Mouse (Mus musculus) forebrain, embryonic 10.5 days (tissue): ENCODE results near the gene Fbxo48. TPM values are rescaled to one million over a fixed set of nuclear protein-coding genes. Genes with fewer than 3 reads are reported as not detected.
A peak's percentile ranks its signal among the peaks of the same experiment; 100 is the strongest.

ENCODE experiments used
- DNase-seq: peaks from one replicate; pipeline ENCODE4 v3.0.0-alpha.2; 2017; ENCODE audit warnings: low spot score; ENCODE audit errors: extremely low spot score
- H3K27ac ChIP-seq: fragments of 300-500 bp; sonication (generic); 2 replicates; pipeline ENCODE4 v1.5.1; 2016; ENCODE audit warnings: mild to moderate bottlenecking
- H3K27me3 ChIP-seq: fragments of 300-500 bp; sonication (generic); 2 replicates; pipeline ENCODE4 v1.6.1; 2016; ENCODE audit warnings: mild to moderate bottlenecking; ENCODE audit not compliant: poor library complexity, severe bottlenecking
- H3K36me3 ChIP-seq: fragments of 300-500 bp; sonication (generic); replicated peaks from 2 replicates; pipeline ENCODE4 v1.6.1; 2016; ENCODE audit warnings: mild to moderate bottlenecking, moderate library complexity
- H3K4me1 ChIP-seq: fragments of 300-500 bp; sonication (generic); 2 replicates; pipeline ENCODE4 v1.6.1; 2016
- H3K4me3 ChIP-seq: fragments of 300-500 bp; sonication (generic); 2 replicates; pipeline ENCODE4 v1.5.1; 2016; ENCODE audit warnings: mild to moderate bottlenecking, moderate library complexity
- H3K9me3 ChIP-seq: fragments of 300-500 bp; sonication (generic); 2 replicates; pipeline ENCODE4 v1.6.1; 2016; ENCODE audit warnings: mild to moderate bottlenecking, moderate library complexity
- WGBS: fragments of 180-500 bp; shearing (Covaris S2); methylation state at CpG from one replicate; pipeline ENCODE4 v1.1.7; 2016; 5-methylcytosine and 5-hydroxymethylcytosine counted together
- polyA plus RNA-seq: library from polyadenylated mRNA; unstranded; fragments of >200 nt; fragmentation: Nextera tagmentation; extraction: Ambion mirVana; gene quantifications from 2 replicates; pipeline ENCODE4 v1.2.1, GENCODE M21; 2016

Gene Fbxo48
- polyA plus RNA-seq, 1 experiment from 2014 or later: 2.2 TPM

DNA sequence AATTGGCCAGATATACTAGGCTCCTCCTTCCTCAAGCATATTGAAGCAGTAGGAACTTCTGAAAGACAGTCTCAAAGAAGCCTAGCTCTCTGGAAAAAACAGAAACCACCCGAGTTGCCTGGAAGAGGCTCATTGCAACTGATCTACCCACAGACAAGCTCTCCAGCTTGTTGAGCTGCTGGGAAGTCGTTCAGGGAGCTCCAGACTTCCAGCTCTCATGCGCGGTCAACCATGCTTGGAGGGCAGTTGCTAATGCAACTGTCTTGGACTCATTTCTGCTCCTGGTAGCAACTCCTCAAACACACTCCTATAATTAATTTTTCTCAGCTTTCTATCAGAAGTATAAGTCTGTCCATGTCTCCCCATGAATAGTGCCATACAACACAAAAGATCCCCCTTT lies 8.2 kb upstream of the Fbxo48 start:
- Histone ChIP-seq H3K4me3 (no peak overlapping the region), H3K27me3 (no peaks in the 10 kb centered on the region), H3K4me1 (peaks cover 4% of the 10 kb centered on the region; the same call in 1 of the 2 replicates), H3K36me3 (no peaks in the 10 kb centered on the region; the same call in 1 of the 2 replicates), H3K9me3 (no peaks in the 10 kb centered on the region), H3K27ac (no peak overlapping the region)
- no peak for DNase-seq
- 89% methylated on average over 4 of the region's 4 CpGs for WGBS

DNA sequence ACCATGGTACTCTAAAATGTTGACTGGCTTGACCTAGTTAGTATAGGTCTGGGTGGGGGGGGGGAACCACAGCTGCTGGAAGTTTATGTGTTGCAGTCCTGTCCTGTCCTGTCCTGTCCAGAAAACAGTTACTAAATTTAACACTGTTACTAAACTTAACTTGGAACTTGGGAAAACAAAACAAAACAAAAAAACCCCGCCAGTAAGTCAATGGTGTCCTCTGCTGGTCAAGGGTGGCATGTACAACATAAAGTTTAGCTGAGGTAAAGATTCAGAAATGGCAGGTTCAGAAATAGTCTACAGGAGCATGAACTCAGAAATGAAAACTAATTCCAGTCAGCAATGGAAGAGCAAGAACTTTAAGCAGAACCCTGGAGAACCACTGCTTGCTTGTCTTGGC lies 2.4 kb upstream of the Fbxo48 start:
- no peak overlapping the region for H3K4me3 ChIP-seq
- H3K4me1 ChIP-seq: peaks cover 21% of the 10 kb centered on the region
- peaks cover 11% of the 10 kb centered on the region for H3K36me3 ChIP-seq
- no peaks in the 10 kb centered on the region for H3K9me3 ChIP-seq
- WGBS: 44% methylated on average over 1 of the region's 1 CpGs
- DNase-seq: no peak
- H3K27ac ChIP-seq: no peak overlapping the region
- no peaks in the 10 kb centered on the region for H3K27me3 ChIP-seq

DNA sequence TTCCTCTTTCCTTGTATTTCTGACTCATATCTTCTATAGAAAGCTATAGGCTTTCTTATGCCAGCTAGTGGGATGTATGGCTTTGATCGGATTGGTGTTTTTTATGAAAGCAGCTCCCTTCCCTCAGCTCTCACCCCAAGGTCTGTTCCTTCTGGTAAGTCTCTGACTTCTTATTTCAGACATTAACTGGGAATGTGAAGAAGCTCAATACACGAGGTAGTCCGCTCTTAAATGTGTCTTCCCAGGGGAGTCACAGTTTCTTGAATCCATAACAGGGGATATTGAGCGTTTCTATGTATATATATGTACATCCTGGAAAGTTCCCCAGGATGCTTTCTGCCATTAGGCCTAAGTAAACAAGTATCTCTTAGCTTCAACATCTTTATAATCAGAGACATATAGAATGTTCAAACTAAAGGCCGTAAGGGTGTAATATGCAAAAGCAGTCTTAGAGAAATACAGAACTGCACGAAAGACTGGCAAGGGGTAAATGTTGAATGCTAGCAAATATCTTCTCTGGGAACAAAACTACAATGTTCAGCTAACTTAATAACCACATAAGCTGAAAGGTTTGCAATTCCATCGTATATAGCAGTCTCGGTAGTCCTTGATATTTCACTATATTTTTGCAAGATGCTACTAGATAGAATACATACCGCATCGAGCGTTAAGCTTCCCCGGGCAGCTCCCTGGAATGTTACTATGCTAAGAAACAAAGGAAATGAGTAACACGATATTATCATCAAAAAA lies 774 bp upstream of the Fbxo48 start:
- peaks cover 16% of the 10 kb centered on the region for H3K36me3 ChIP-seq
- H3K4me1 ChIP-seq: peaks cover 21% of the 10 kb centered on the region
- no peaks in the 10 kb centered on the region for H3K9me3 ChIP-seq
- H3K27ac ChIP-seq: peak overlapping the region; percentile 91
- no peaks in the 10 kb centered on the region for H3K27me3 ChIP-seq
- DNase-seq: no peak
- H3K4me3 ChIP-seq: peak overlapping the region; percentile 71
- 60% methylated on average over 13 of the region's 13 CpGs for WGBS

DNA sequence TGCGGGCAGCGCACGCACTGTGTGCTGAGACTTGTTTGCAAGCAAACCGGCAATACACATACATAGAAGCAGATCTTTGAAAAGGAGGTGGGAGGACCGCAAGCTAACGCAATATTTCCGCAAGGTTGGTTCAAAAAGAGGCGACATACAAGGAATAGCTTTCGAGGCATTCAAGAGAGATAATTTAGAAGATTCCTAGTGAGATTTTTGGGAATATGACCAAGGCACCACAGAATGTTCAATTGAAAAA lies 511 bp downstream of the Fbxo48 start:
- Histone ChIP-seq H3K27me3 (no peaks in the 10 kb centered on the region), H3K36me3 (peaks cover 29% of the 10 kb centered on the region), H3K4me1 (peaks cover 21% of the 10 kb centered on the region), H3K27ac (peak overlapping the region; percentile 91), H3K4me3 (peak overlapping the region; percentile 71), H3K9me3 (no peaks in the 10 kb centered on the region)
- DNase-seq: no peak
- 9% methylated on average over 9 of the region's 9 CpGs for WGBS

DNA sequence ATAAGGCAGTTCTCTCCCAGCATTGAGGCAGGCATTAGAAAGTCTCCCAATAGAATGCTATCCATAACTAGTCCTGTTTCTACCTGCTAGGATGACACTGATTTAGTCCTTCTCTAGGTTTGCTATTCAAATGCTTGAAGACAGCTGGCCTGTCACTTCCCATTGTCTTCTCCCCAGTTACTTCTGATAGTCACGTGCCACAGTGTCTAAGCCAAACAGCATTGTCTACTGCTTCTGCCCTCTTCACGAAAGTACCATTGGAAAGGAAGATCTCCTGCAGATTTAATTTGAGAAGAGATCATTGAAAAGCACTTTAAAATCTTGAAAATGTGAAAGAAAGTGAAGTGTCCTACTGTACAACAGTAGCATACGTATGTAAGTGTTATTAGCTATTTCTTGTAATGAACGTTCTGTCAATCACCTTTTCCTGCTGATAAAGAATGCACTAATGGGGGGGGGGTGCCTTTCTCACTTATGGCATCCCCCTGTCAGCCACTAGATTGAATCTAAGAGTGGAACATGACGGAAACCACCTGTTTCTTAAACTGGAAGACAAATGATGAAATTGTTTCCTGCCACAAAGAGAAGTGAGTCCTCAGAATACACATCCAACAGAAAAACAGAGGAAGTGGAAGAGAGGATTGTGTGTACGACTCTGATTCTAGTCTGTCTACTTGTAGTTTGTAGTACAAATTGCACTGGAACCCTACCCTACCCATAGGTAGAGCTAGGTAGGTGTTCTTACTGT lies 5.1 kb downstream of the Fbxo48 start:
- 90% methylated on average over 6 of the region's 6 CpGs for WGBS
- peaks cover 40% of the 10 kb centered on the region for H3K36me3 ChIP-seq
- peaks cover 12% of the 10 kb centered on the region for H3K4me1 ChIP-seq
- H3K27ac ChIP-seq: no peak overlapping the region
- H3K9me3 ChIP-seq: no peaks in the 10 kb centered on the region
- DNase-seq: no peak
- H3K27me3 ChIP-seq: no peaks in the 10 kb centered on the region
- H3K4me3 ChIP-seq: no peak overlapping the region

DNA sequence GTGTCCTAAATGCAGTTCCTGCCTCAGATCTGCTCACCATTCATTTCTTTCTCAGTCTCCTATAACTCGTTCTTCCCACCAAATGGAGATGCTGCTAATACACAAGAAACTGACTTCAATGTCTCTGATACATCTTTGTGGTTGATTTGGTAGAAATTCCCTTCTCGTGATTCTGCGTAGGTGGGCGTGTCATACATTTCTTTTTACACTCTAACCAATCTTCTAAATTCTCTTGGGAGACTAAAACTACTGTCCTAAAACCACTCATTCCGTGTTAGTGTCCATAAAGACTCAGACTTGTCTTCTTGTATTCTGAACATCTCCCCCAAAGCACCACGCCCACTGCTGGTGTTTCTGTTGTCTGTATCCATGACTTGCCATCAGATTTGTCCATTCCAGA lies 5.9 kb downstream of the Fbxo48 start:
- H3K4me1 ChIP-seq: peaks cover 5% of the 10 kb centered on the region
- no peak overlapping the region for H3K27ac ChIP-seq
- H3K36me3 ChIP-seq: peaks cover 40% of the 10 kb centered on the region
- H3K27me3 ChIP-seq: no peaks in the 10 kb centered on the region
- H3K4me3 ChIP-seq: no peak overlapping the region
- DNase-seq: no peak
- 88% methylated on average over 6 of the region's 6 CpGs for WGBS
- no peaks in the 10 kb centered on the region for H3K9me3 ChIP-seq

DNA sequence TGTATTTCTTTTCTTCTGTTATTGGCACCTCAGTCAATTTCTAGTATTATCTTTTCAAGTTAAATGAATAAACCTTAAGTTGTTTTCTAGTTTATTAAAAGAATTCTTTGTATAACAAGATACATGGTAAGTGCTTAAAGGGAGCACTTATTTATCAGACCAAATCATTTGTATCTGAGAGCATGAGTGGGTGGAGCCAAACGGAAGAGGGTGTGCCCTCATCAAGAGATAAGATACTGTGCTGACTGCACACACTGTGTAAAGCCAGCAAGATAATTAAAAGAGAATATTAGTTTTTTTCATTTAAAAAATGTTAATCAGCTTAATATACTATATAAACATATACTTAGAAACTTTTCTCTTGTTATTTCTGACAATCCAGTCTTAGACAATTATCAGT lies 7.3 kb downstream of the Fbxo48 start:
- WGBS: 91% methylated on average over 1 of the region's 1 CpGs
- no peak overlapping the region for H3K4me3 ChIP-seq
- H3K4me1 ChIP-seq: no peaks in the 10 kb centered on the region
- DNase-seq: no peak
- H3K27me3 ChIP-seq: no peaks in the 10 kb centered on the region
- H3K27ac ChIP-seq: no peak overlapping the region
- no peaks in the 10 kb centered on the region for H3K9me3 ChIP-seq
- H3K36me3 ChIP-seq: peaks cover 32% of the 10 kb centered on the region

DNA sequence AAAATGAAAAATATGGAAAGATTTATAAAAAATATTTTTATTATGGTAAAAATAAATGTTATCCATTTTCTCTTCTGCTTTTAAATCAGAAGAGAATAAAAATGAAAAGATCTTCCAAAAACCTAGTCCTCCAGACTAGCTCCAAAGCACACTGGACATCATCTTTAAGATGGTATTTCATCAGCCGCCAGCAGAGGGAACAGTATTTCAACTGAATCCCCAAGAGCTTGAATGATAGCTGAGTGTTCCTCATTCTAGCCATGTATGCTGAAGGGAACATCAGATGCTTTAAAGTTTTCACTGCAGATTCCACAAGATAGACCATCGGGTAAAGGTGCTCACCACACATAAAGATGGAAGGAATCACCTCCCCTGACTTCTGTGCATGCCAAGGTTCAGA lies 16.6 kb downstream of the Fbxo48 start:
- Histone ChIP-seq H3K4me1 (no peaks in the 10 kb centered on the region), H3K36me3 (no peaks in the 10 kb centered on the region), H3K27me3 (no peaks in the 10 kb centered on the region), H3K27ac (no peak overlapping the region), H3K4me3 (no peak overlapping the region), H3K9me3 (no peaks in the 10 kb centered on the region)
- no peak for DNase-seq
- WGBS: 47% methylated on average over 2 of the region's 2 CpGs

DNA sequence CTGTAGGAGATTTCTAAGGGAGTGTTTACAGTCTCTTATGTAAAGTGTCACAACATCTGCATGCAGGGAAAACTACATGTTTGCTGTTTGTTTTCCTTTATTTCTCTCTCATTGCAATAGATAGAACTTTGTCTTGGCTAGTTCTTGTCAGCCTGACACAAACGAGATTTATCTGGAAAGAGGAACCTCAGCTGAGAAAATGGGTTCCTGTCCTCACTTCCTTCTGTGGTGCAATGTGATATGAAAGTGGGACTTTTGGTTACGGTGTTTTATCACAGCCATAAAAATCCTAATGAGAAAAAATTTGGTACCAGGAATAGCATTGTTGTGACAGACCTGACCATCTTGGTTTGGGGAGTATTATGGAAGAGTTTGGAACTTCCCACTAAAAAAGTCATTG lies 18.5 kb downstream of the Fbxo48 start:
- no peaks in the 10 kb centered on the region for H3K4me1 ChIP-seq
- WGBS: 76% methylated on average over 2 of the region's 2 CpGs
- H3K36me3 ChIP-seq: no peaks in the 10 kb centered on the region
- no peak for DNase-seq
- H3K9me3 ChIP-seq: no peaks in the 10 kb centered on the region
- no peaks in the 10 kb centered on the region for H3K27me3 ChIP-seq
- no peak overlapping the region for H3K27ac ChIP-seq
- no peak overlapping the region for H3K4me3 ChIP-seq

DNA sequence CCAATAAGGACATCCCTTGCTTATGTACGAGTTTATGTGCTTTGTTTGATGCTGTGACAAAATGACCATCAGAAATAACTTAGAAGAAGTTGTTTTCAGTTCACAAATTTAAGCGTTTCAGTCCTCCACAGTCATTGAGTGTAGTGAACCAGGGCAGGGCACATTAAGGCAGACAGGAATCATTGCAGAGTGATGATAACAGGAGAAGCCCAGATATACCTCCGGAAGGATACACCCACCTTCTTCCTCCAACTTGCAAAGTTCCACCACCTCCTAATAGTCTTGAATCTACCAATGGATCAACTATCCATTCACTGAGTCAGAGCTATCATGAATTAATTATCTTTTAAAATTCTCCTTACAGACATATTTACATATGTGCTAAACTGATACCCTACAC lies 20.9 kb downstream of the Fbxo48 start:
- 91% methylated on average over 3 of the region's 3 CpGs for WGBS
- no peaks in the 10 kb centered on the region for H3K27me3 ChIP-seq
- H3K36me3 ChIP-seq: no peaks in the 10 kb centered on the region
- no peak for DNase-seq
- no peaks in the 10 kb centered on the region for H3K9me3 ChIP-seq
- no peaks in the 10 kb centered on the region for H3K4me1 ChIP-seq
- no peak overlapping the region for H3K4me3 ChIP-seq
- H3K27ac ChIP-seq: no peak overlapping the region

DNA sequence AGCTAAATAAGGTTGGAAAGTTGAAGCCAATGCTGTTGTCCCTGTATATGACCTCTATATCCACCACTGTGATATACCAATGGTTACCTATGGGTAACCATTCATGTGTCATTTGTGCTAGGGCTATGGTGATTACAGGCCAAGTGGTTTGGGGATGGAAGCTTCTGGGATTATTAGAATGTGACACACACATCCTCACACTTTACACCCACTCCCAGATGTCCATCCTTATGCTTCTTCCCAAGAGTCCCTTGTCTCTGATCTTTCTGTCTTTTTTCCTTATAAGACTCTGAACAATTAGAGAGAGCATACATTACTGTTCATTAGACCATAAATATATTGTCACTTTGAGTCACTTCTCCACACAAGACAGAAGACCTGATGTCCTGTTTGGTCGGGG lies 21.9 kb downstream of the Fbxo48 start:
- Histone ChIP-seq H3K9me3 (no peaks in the 10 kb centered on the region), H3K27me3 (no peaks in the 10 kb centered on the region), H3K4me1 (no peaks in the 10 kb centered on the region), H3K27ac (no peak overlapping the region), H3K4me3 (no peak overlapping the region), H3K36me3 (no peaks in the 10 kb centered on the region)
- DNase-seq: no peak
- WGBS: 73% methylated on average over 1 of the region's 1 CpGs

DNA sequence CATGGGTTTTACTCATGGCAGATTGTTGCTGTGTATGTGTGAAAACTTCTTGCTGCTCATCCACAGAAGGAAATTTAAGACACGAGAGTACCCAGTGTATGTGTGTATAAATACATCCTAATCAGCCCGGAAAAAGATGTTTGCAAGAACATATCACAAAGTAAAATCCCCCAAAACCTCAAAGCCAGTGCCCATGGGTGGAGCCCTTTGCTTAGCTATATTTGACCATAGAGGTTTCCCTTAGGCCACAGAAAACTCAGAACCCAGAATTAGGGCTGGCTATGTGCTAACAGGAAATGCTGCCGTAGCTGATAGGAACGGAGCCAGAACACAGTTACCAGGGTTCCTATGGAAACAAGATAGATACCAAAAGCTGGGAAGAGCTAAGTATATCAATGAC lies 25.8 kb downstream of the Fbxo48 start:
- no peaks in the 10 kb centered on the region for H3K27me3 ChIP-seq
- H3K4me3 ChIP-seq: no peak overlapping the region
- DNase-seq: no peak
- H3K9me3 ChIP-seq: no peaks in the 10 kb centered on the region
- WGBS: 89% methylated on average over 4 of the region's 4 CpGs
- H3K36me3 ChIP-seq: no peaks in the 10 kb centered on the region
- H3K4me1 ChIP-seq: no peaks in the 10 kb centered on the region
- H3K27ac ChIP-seq: no peak overlapping the region

DNA sequence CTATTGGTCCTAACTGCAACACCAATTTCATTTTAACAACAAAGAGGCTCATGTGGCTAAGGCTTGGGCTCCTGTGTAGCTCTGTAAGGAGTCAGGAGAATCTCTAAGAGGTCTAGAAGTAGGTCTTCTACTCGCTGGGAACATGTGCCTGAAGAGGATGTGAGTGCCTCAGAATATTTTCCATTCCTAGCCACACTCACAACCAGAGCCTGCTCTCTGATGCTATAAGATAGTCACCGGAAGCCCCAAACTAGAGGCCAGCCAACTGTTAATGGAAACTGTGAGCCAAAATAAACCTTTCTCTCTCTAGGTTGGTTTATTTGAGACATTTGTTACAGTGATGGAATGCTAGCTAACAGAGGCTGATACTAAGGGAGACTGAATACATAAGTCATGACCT lies 26.4 kb downstream of the Fbxo48 start:
- 69% methylated on average over 2 of the region's 2 CpGs for WGBS
- no peaks in the 10 kb centered on the region for H3K4me1 ChIP-seq
- no peak overlapping the region for H3K27ac ChIP-seq
- H3K9me3 ChIP-seq: no peaks in the 10 kb centered on the region
- no peak overlapping the region for H3K4me3 ChIP-seq
- no peak for DNase-seq
- no peaks in the 10 kb centered on the region for H3K27me3 ChIP-seq
- H3K36me3 ChIP-seq: no peaks in the 10 kb centered on the region
